Mouse (Mus musculus) neural tube, embryonic 13.5 days (tissue): ENCODE results near the gene Shisa8. TPM values are rescaled to one million over a fixed set of nuclear protein-coding genes. Genes with fewer than 3 reads are reported as not detected.
A peak's percentile ranks its signal among the peaks of the same experiment; 100 is the strongest.

Experiments used
- ATAC-seq: fragments of 200-750 bp; cut with Nextera tagmentation; 2 replicates; pipeline ENCODE4 v1.8.0; 2017; ENCODE audit warnings: low read depth, mild to moderate bottlenecking, moderate TSS enrichment, moderate library complexity
- H3K27ac ChIP-seq: fragments of 300-500 bp; sonication (generic); replicated peaks from 2 replicates; pipeline ENCODE4 v1.5.1; 2015; ENCODE audit warnings: moderate library complexity, mild to moderate bottlenecking, inconsistent platforms
- H3K27me3 ChIP-seq: fragments of 300-500 bp; sonication (generic); 2 replicates; pipeline ENCODE4 v1.6.1; 2015; ENCODE audit warnings: mild to moderate bottlenecking, inconsistent platforms
- H3K36me3 ChIP-seq: fragments of 300-500 bp; sonication (generic); 2 replicates; pipeline ENCODE4 v1.6.1; 2015; ENCODE audit warnings: mild to moderate bottlenecking, inconsistent platforms
- H3K4me1 ChIP-seq: fragments of 300-500 bp; sonication (generic); replicated peaks from 2 replicates; pipeline ENCODE4 v1.6.1; 2015; ENCODE audit warnings: inconsistent platforms
- H3K4me2 ChIP-seq: fragments of 300-500 bp; sonication (generic); 2 replicates; pipeline ENCODE4 v1.6.1; 2015; ENCODE audit warnings: inconsistent platforms, mild to moderate bottlenecking, moderate library complexity
- H3K4me3 ChIP-seq: fragments of 300-500 bp; sonication (generic); 2 replicates; pipeline ENCODE4 v1.5.1; 2015; ENCODE audit warnings: mild to moderate bottlenecking, inconsistent platforms
- H3K9ac ChIP-seq: fragments of 300-500 bp; sonication (generic); 2 replicates; pipeline ENCODE4 v1.6.1; 2015; ENCODE audit warnings: moderate library complexity, mild to moderate bottlenecking, inconsistent platforms
- H3K9me3 ChIP-seq: fragments of 300-500 bp; sonication (generic); 2 replicates; pipeline ENCODE4 v1.6.1; 2016; ENCODE audit warnings: inconsistent platforms
- WGBS: fragments of 180-500 bp; shearing (Covaris S2); methylation state at CpG from one replicate; pipeline ENCODE4 v1.1.7; 2015; 5-methylcytosine and 5-hydroxymethylcytosine counted together
- polyA plus RNA-seq: library from polyadenylated mRNA; unstranded; fragments of >200 nt; fragmentation: Nextera tagmentation; extraction: Ambion mirVana; gene quantifications from 2 replicates; pipeline ENCODE4 v1.2.1, GENCODE M21; 2015

Gene Shisa8
- polyA plus RNA-seq, 1 experiment from 2014 or later: 0.82 TPM

GRCm38 (mm10) chr15:82235661-82236060, 23.0 kb upstream of the Shisa8 start:
- H3K36me3 ChIP-seq: no peaks in the 10 kb centered on the region
- H3K27me3 ChIP-seq: no peaks in the 10 kb centered on the region
- ATAC-seq: no peak
- H3K4me3 ChIP-seq: no peak overlapping the region
- H3K9me3 ChIP-seq: no peaks in the 10 kb centered on the region
- H3K4me2 ChIP-seq: no peak overlapping the region
- no peaks in the 10 kb centered on the region for H3K4me1 ChIP-seq
- WGBS: 86% methylated on average over 10 of the region's 10 CpGs
- no peak overlapping the region for H3K27ac ChIP-seq
- no peak overlapping the region for H3K9ac ChIP-seq

- no peak for ATAC-seq
- H3K4me1 ChIP-seq: no peaks in the 10 kb centered on the region
- 77% methylated on average over 4 of the region's 4 CpGs for WGBS
Observed at GRCm38 (mm10) chr15:82232651-82233050, 20.0 kb upstream of the Shisa8 start.

GRCm38 (mm10) chr15:82231591-82232378, 19.2 kb upstream of the Shisa8 start:
- 65% methylated on average over 11 of the region's 11 CpGs for WGBS
- Histone ChIP-seq H3K9me3 (no peaks in the 10 kb centered on the region), H3K4me2 (no peak overlapping the region), H3K27me3 (no peaks in the 10 kb centered on the region), H3K27ac (no peak overlapping the region), H3K36me3 (no peaks in the 10 kb centered on the region), H3K9ac (no peak overlapping the region), H3K4me1 (no peaks in the 10 kb centered on the region), H3K4me3 (no peak overlapping the region)
- no peak for ATAC-seq

More at GRCm38 (mm10) chr15:82232651-82233050, 20.0 kb upstream of the Shisa8 start:
- Histone ChIP-seq H3K27me3 (no peaks in the 10 kb centered on the region), H3K9ac (no peak overlapping the region), H3K4me2 (no peak overlapping the region), H3K9me3 (no peaks in the 10 kb centered on the region), H3K4me3 (no peak overlapping the region), H3K27ac (no peak overlapping the region), H3K36me3 (no peaks in the 10 kb centered on the region)

- Histone ChIP-seq H3K9me3 (no peaks in the 10 kb centered on the region), H3K4me2 (no peak overlapping the region), H3K4me3 (no peak overlapping the region), H3K9ac (no peak overlapping the region), H3K27me3 (no peaks in the 10 kb centered on the region; the same call in 1 of the 2 replicates), H3K4me1 (no peaks in the 10 kb centered on the region), H3K36me3 (no peaks in the 10 kb centered on the region), H3K27ac (no peak overlapping the region)
- 84% methylated on average over 4 of the region's 4 CpGs for WGBS
- no peak for ATAC-seq
Observed at GRCm38 (mm10) chr15:82231100-82231499, 18.5 kb upstream of the Shisa8 start.

GRCm38 (mm10) chr15:82230098-82230611, 17.5 kb upstream of the Shisa8 start:
- Histone ChIP-seq H3K9ac (no peak overlapping the region), H3K4me3 (no peak overlapping the region), H3K4me1 (no peaks in the 10 kb centered on the region), H3K27me3 (peaks cover 5% of the 10 kb centered on the region; the same call in 1 of the 2 replicates), H3K36me3 (no peaks in the 10 kb centered on the region), H3K4me2 (no peak overlapping the region), H3K27ac (no peak overlapping the region), H3K9me3 (no peaks in the 10 kb centered on the region)
- no peak for ATAC-seq
- 60% methylated on average over 6 of the region's 6 CpGs for WGBS

- no peak for ATAC-seq
- Histone ChIP-seq H3K4me3 (no peak overlapping the region), H3K4me1 (peaks cover 1% of the 10 kb centered on the region), H3K27me3 (peaks cover 11% of the 10 kb centered on the region), H3K4me2 (no peak overlapping the region), H3K36me3 (no peaks in the 10 kb centered on the region), H3K9ac (no peak overlapping the region), H3K9me3 (no peaks in the 10 kb centered on the region), H3K27ac (no peak overlapping the region)
- 49% methylated on average over 11 of the region's 11 CpGs for WGBS
Observed at GRCm38 (mm10) chr15:82229542-82230045, 17.0 kb upstream of the Shisa8 start.

- WGBS: 95% methylated on average over 5 of the region's 5 CpGs
Observed at GRCm38 (mm10) chr15:82225769-82226168, 13.2 kb upstream of the Shisa8 start.

GRCm38 (mm10) chr15:82224602-82225215, 12.1 kb upstream of the Shisa8 start:
- Histone ChIP-seq H3K9me3 (no peaks in the 10 kb centered on the region), H3K9ac (no peak overlapping the region), H3K27me3 (peaks cover 35% of the 10 kb centered on the region), H3K4me1 (peaks cover 24% of the 10 kb centered on the region), H3K4me3 (0 out of 2 replicates have a peak overlapping the region, but pooled peaks have one; percentile 34), H3K4me2 (peak overlapping the region; percentile 66), H3K36me3 (no peaks in the 10 kb centered on the region), H3K27ac (no peak overlapping the region)
- ATAC-seq: no peak; the same call in 1 of the 2 replicates
- 42% methylated on average over 7 of the region's 7 CpGs for WGBS

More at GRCm38 (mm10) chr15:82225769-82226168, 13.2 kb upstream of the Shisa8 start:
- Histone ChIP-seq H3K27me3 (peaks cover 31% of the 10 kb centered on the region), H3K4me1 (peaks cover 18% of the 10 kb centered on the region), H3K4me3 (no peak overlapping the region), H3K9ac (no peak overlapping the region), H3K9me3 (no peaks in the 10 kb centered on the region), H3K27ac (no peak overlapping the region), H3K36me3 (no peaks in the 10 kb centered on the region), H3K4me2 (no peak overlapping the region)
- no peak for ATAC-seq

GRCm38 (mm10) chr15:82223657-82224601, 11.3 kb upstream of the Shisa8 start, which contains the start of gene Tnfrsf13c:
Gene Tnfrsf13c, minus strand, starts transcription at chr15:82224369.
- H3K9ac ChIP-seq: peak within 1 kb of the TSS; percentile 64
- 3% methylated on average over 43 of the region's 44 CpGs for WGBS
- peak within 1 kb of the TSS; percentile 34 for H3K4me3 ChIP-seq
- no peaks in the 10 kb centered on the region for H3K36me3 ChIP-seq
- H3K9me3 ChIP-seq: no peaks in the 10 kb centered on the region
- H3K4me1 ChIP-seq: peaks cover 24% of the 10 kb centered on the region
- H3K27ac ChIP-seq: no peak within 1 kb of the TSS
- ATAC-seq: peak; percentile 76
- peaks cover 35% of the 10 kb centered on the region for H3K27me3 ChIP-seq
- H3K4me2 ChIP-seq: peak within 1 kb of the TSS; percentile 66

GRCm38 (mm10) chr15:82223251-82223650, 10.6 kb upstream of the Shisa8 start:
- no peaks in the 10 kb centered on the region for H3K9me3 ChIP-seq
- ATAC-seq: no peak
- peak overlapping the region; percentile 66; the same call in 1 of the 2 replicates for H3K4me2 ChIP-seq
- 63% methylated on average over 7 of the region's 7 CpGs for WGBS
- no peak overlapping the region for H3K9ac ChIP-seq
- no peak overlapping the region for H3K27ac ChIP-seq
- H3K36me3 ChIP-seq: no peaks in the 10 kb centered on the region
- H3K27me3 ChIP-seq: peaks cover 35% of the 10 kb centered on the region
- H3K4me3 ChIP-seq: no peak overlapping the region
- peaks cover 24% of the 10 kb centered on the region for H3K4me1 ChIP-seq

- peaks cover 49% of the 10 kb centered on the region for H3K27me3 ChIP-seq
- no peak for ATAC-seq
- H3K9ac ChIP-seq: 0 out of 2 replicates have a peak overlapping the region, but pooled peaks have one; percentile 5
- H3K36me3 ChIP-seq: no peaks in the 10 kb centered on the region
- no peak overlapping the region for H3K4me3 ChIP-seq
- H3K4me1 ChIP-seq: peaks cover 36% of the 10 kb centered on the region
- no peak overlapping the region for H3K27ac ChIP-seq
- no peak overlapping the region for H3K4me2 ChIP-seq
- 69% methylated on average over 14 of the region's 14 CpGs for WGBS
- no peaks in the 10 kb centered on the region for H3K9me3 ChIP-seq
Observed at GRCm38 (mm10) chr15:82221104-82221860, 8.7 kb upstream of the Shisa8 start.
